Mouse (Mus musculus) hindbrain, postnatal 0 days (tissue): Measurements from ENCODE around the gene Dnajc6. TPM values are rescaled to one million over a fixed set of nuclear protein-coding genes. Genes with fewer than 3 reads are reported as not detected.

Experiments used
- ATAC-seq: fragments of 200-750 bp; cut with Nextera tagmentation; 2 replicates; pipeline ENCODE4 v1.8.0; 2017; ENCODE audit warnings: mild to moderate bottlenecking, moderate TSS enrichment, moderate library complexity
- DNase-seq: peaks from one replicate; pipeline ENCODE4 v3.0.0-alpha.2; 2015; ENCODE audit warnings: low spot score
- H3K27ac ChIP-seq: fragments of 300-500 bp; sonication (generic); 2 replicates; pipeline ENCODE4 v1.5.1; 2014; ENCODE audit warnings: mild to moderate bottlenecking
- H3K27me3 ChIP-seq: fragments of 300-500 bp; sonication (generic); 2 replicates; pipeline ENCODE4 v1.6.1; 2014; ENCODE audit warnings: low read length, mixed read lengths; ENCODE audit not compliant: insufficient read depth
- H3K36me3 ChIP-seq: fragments of 300-500 bp; sonication (generic); 2 replicates; pipeline ENCODE4 v1.6.1; 2014; ENCODE audit warnings: low read length, mixed read lengths; ENCODE audit not compliant: insufficient read depth
- H3K4me1 ChIP-seq: fragments of 300-500 bp; sonication (generic); 2 replicates; pipeline ENCODE4 v1.6.1; 2014; ENCODE audit warnings: antibody characterized with exemption, low read length, mixed read lengths; ENCODE audit not compliant: insufficient read depth
- H3K4me2 ChIP-seq: fragments of 300-500 bp; sonication (generic); 2 replicates; pipeline ENCODE4 v1.6.1; 2014; ENCODE audit warnings: low read depth, mild to moderate bottlenecking, low read length, moderate library complexity, mixed read lengths
- H3K4me3 ChIP-seq: fragments of 300-500 bp; sonication (generic); 2 replicates; pipeline ENCODE4 v1.5.1; 2014; ENCODE audit warnings: low read length
- H3K9ac ChIP-seq: fragments of 300-500 bp; sonication (generic); replicated peaks from 2 replicates; pipeline ENCODE4 v1.6.1; 2014; ENCODE audit warnings: mild to moderate bottlenecking, low read length, moderate library complexity, mixed read lengths
- H3K9me3 ChIP-seq: fragments of 300-500 bp; sonication (generic); 2 replicates; pipeline ENCODE4 v1.6.1; 2016; ENCODE audit warnings: low read length, mixed read lengths
- CTCF ChIP-seq: IDR thresholded peaks from 2 replicates; pipeline ENCODE4 v1.5.1; 2016; ENCODE audit warnings: antibody characterized with exemption, control low read depth, low read depth
- WGBS: fragments of 180-500 bp; shearing (Covaris S2); extraction: QIAGEN DNeasy Blood & Tissue Kit; methylation state at CpG from one replicate; pipeline ENCODE4 v1.1.7; 2014; 5-methylcytosine and 5-hydroxymethylcytosine counted together
- polyA plus RNA-seq: library from polyadenylated mRNA; unstranded; fragments of >200 nt; fragmentation: Nextera tagmentation; extraction: Ambion mirVana; gene quantifications from 2 replicates; pipeline ENCODE4 v1.2.1, GENCODE M21; 2015
- total RNA-seq: library from RNA; depleted of rRNA; stranded (reverse); fragments of >200 nt; gene quantifications from 2 replicates; pipeline ENCODE4 v1.2.3, GENCODE M21; 2014

Gene Dnajc6
- total and polyA plus RNA-seq, 2 experiments from 2014 or later: 60.9 to 205 TPM

DNA sequence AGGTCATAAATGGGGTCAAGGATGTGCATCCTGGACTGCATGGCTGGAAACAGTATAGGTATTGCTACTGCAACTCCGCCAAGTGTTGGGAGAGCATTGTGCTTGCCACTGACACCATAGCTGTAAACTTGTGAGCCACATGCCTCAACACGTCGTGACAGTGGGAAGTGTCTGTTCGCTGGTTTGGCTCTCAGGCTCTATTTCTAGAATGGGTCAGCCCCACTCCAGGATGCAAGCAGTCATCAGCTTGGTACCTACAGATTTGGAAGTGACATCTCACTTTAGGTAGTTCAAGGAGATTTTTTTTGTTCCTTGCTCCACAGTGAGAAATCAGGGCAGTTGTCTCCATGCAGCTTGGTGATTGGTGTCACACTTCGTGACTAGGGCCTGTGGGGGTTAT, 124.8 kb downstream of the Dnajc6 start:
- no peaks in the 10 kb centered on the region for H3K27me3 ChIP-seq
- H3K9me3 ChIP-seq: no peaks in the 10 kb centered on the region
- ATAC-seq: no peak
- H3K36me3 ChIP-seq: peaks cover 20% of the 10 kb centered on the region; the same call in 1 of the 2 replicates
- DNase-seq: no peak
- H3K4me2 ChIP-seq: no peak overlapping the region
- H3K9ac ChIP-seq: no peak overlapping the region
- no peak for TF ChIP-seq CTCF
- WGBS: 87% methylated on average over 5 of the region's 5 CpGs
- no peak overlapping the region for H3K27ac ChIP-seq
- H3K4me1 ChIP-seq: no peaks in the 10 kb centered on the region
- no peak overlapping the region for H3K4me3 ChIP-seq

- 82% methylated on average over 5 of the region's 5 CpGs for WGBS
- H3K4me1 ChIP-seq: no peaks in the 10 kb centered on the region
- H3K4me2 ChIP-seq: no peak overlapping the region
- no peaks in the 10 kb centered on the region for H3K27me3 ChIP-seq
- H3K9ac ChIP-seq: no peak overlapping the region
- H3K36me3 ChIP-seq: peaks cover 15% of the 10 kb centered on the region; the same call in 1 of the 2 replicates
- no peak for DNase-seq
- H3K9me3 ChIP-seq: no peaks in the 10 kb centered on the region
- no peak for ATAC-seq
- H3K4me3 ChIP-seq: no peak overlapping the region
- no peak overlapping the region for H3K27ac ChIP-seq
- no peak for TF ChIP-seq CTCF
Measured at GRCm38 (mm10) chr4:101625278-101625677, 128.8 kb downstream of the Dnajc6 start.

DNA sequence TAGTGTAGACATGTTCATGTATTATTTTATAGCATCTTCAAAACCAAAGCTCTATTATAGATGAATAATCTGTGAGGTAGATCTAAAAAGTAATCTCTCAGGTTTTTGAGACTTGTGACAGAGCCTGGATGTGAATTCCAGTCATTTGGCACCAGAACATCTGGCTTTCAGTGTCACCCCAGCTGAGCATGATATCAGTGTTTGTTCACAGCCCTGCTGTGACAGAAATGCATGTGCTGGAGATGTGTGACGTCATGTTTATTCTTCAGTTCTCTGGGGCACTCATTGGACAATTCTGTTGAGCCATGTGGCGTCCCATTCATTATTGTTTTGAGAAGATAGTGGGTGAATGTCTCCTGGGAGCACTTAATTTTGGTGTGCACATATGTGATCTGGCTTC, 139.1 kb downstream of the Dnajc6 start:
- no peak overlapping the region for H3K4me2 ChIP-seq
- H3K36me3 ChIP-seq: peaks cover 15% of the 10 kb centered on the region; the same call in 1 of the 2 replicates
- H3K9ac ChIP-seq: no peak overlapping the region
- TF ChIP-seq CTCF: no peak
- DNase-seq (no peak), ATAC-seq (no peak)
- no peaks in the 10 kb centered on the region for H3K9me3 ChIP-seq
- no peak overlapping the region for H3K4me3 ChIP-seq
- WGBS: 65% methylated on average over 2 of the region's 2 CpGs
- no peak overlapping the region for H3K27ac ChIP-seq
- no peaks in the 10 kb centered on the region for H3K27me3 ChIP-seq
- no peaks in the 10 kb centered on the region for H3K4me1 ChIP-seq

- H3K27me3 ChIP-seq: no peaks in the 10 kb centered on the region
- no peak for DNase-seq
- no peak overlapping the region for H3K27ac ChIP-seq
- H3K9ac ChIP-seq: no peak overlapping the region
- TF ChIP-seq CTCF: no peak
- H3K4me2 ChIP-seq: no peak overlapping the region
- no peaks in the 10 kb centered on the region for H3K4me1 ChIP-seq
- ATAC-seq: no peak
- peaks cover 15% of the 10 kb centered on the region; the same call in 1 of the 2 replicates for H3K36me3 ChIP-seq
- H3K9me3 ChIP-seq: no peaks in the 10 kb centered on the region
- 95% methylated on average over 1 of the region's 1 CpGs for whole genome bisulfite sequencing
- no peak overlapping the region for H3K4me3 ChIP-seq
Measured at GRCm38 (mm10) chr4:101637472-101637871, 141.0 kb downstream of the Dnajc6 start.

GRCm38 (mm10) chr4:101640631-101641030, 144.2 kb downstream of the Dnajc6 start:
- Histone ChIP-seq H3K9ac (no peak overlapping the region), H3K9me3 (no peaks in the 10 kb centered on the region), H3K27ac (no peak overlapping the region), H3K36me3 (peaks cover 15% of the 10 kb centered on the region; the same call in 1 of the 2 replicates), H3K27me3 (no peaks in the 10 kb centered on the region), H3K4me2 (no peak overlapping the region), H3K4me1 (no peaks in the 10 kb centered on the region), H3K4me3 (no peak overlapping the region)
- WGBS: 79% methylated on average over 5 of the region's 5 CpGs
- DNase-seq (no peak), ATAC-seq (no peak)
- TF ChIP-seq CTCF: no peak

DNA sequence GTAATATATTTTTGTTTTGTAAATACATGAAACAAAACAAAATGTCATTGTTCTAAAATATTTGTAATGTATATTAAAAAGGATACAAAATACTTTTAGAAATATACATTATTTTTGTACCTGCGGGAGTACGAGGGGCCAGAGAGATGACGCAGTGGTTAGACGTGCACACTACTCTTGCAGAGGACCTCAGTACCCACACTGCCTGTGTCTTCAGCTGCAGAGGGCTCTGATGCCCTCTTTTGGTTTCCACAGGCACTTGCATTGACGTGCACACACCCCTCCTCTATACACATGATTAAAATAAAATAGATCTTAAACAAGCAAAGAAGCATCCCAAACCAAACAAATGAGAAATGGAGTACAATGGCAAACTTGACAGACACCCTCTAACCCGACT, 146.3 kb downstream of the Dnajc6 start:
- H3K4me3 ChIP-seq: no peak overlapping the region
- no peaks in the 10 kb centered on the region for H3K9me3 ChIP-seq
- ATAC-seq: no peak
- H3K4me1 ChIP-seq: no peaks in the 10 kb centered on the region
- H3K27ac ChIP-seq: no peak overlapping the region
- WGBS: 86% methylated on average over 6 of the region's 6 CpGs
- peak; percentile 44 for TF ChIP-seq CTCF
- no peaks in the 10 kb centered on the region for H3K36me3 ChIP-seq
- DNase-seq: no peak
- no peak overlapping the region for H3K9ac ChIP-seq
- no peak overlapping the region for H3K4me2 ChIP-seq
- no peaks in the 10 kb centered on the region for H3K27me3 ChIP-seq

GRCm38 (mm10) chr4:101643216-101643615, 146.8 kb downstream of the Dnajc6 start:
- H3K9ac ChIP-seq: no peak overlapping the region
- no peaks in the 10 kb centered on the region for H3K4me1 ChIP-seq
- H3K27me3 ChIP-seq: no peaks in the 10 kb centered on the region
- H3K27ac ChIP-seq: no peak overlapping the region
- no peaks in the 10 kb centered on the region for H3K9me3 ChIP-seq
- 81% methylated on average over 4 of the region's 4 CpGs for WGBS
- H3K4me3 ChIP-seq: no peak overlapping the region
- no peak for TF ChIP-seq CTCF
- H3K36me3 ChIP-seq: no peaks in the 10 kb centered on the region
- no peak overlapping the region for H3K4me2 ChIP-seq
- DNase-seq (no peak), ATAC-seq (no peak)
